Mouse (Mus musculus): ENCODE results near the gene Nckipsd.
A peak's percentile ranks its signal among the peaks of the same experiment; 100 is the strongest.

Gene Nckipsd

DNA sequence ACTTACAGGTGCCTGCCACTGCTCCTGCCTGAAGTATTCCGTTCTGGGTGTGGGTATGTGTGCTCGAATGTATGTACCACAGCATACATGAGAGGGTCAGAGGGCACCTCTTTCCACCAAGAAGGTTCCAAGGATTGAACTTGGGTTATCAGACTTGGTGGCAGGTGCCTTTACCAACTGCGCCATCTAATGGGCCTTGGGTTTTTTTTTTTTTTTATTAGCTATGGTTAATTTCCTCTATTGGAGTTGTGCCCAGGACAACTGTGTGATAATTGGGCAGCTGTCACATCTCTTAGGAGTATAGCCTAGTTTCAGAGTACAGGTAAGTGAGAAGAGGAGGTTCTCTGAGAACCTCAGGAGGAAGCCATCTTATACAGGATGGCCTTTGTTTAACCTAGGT, 8.6 kb upstream of the Nckipsd start:
- no peak for DNase-seq (ENCODE audit: low read depth)

DNA sequence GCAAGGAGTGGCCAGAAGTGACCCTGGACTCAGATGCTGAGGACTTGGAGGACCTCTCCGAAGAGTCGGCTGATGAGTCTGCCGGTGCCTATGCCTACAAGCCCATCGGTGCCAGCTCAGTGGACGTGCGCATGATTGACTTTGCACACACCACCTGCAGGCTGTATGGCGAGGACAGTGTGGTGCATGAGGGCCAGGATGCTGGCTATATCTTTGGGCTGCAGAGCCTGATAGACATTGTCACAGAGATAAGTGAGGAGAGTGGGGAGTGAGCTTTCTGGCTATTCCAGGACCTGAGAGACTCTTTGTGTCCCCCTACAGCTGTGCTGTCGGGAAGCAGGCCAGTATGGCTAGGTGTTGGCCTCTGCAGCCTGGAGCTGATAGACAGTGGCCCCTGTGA, 2.4 kb upstream of the Nckipsd start:
- DNase-seq (ENCODE audit: low read depth): no peak

DNA sequence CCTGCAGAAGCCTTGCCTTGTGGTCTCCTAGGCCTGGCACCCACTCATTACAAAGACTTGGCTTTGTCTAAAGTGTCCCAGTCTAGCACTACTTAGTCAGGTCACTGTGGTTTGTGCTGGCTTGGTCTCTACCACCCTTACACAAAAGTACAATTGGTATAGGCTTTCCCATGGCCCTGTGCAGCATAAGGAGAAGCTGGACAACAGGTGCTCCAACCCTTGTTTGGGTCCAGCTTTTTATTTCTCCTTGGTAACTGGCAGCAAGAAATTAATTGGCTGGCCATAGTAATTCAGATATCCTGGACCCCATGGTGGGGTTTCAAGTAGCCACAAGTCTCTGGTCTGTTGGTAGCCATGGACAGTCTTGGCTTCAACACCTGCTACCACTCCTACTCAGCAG, 1.8 kb upstream of the Nckipsd start:
- no peak for DNase-seq (ENCODE audit: low read depth)

DNA sequence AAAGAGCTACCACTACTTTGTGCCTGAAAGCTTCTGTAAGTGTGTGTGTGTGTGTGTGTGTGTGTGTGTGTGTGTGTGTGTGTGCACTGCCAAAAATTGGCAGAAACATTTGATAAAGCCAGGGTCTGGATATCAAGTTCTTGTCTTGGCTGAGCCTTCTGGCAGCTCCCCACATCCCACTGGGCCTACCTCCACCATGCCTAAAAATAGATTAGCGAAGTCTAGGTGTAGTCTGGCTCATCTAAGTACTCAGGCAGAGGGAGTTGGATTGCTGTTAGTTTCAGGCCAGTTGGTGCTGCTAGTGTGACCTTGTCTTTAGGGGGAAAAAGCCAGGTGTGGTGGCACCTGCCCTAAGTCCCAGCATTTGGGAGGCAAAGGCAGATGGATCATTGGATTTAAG, 1.3 kb upstream of the Nckipsd start:
- DNase-seq (ENCODE audit: low read depth): no peak

DNA sequence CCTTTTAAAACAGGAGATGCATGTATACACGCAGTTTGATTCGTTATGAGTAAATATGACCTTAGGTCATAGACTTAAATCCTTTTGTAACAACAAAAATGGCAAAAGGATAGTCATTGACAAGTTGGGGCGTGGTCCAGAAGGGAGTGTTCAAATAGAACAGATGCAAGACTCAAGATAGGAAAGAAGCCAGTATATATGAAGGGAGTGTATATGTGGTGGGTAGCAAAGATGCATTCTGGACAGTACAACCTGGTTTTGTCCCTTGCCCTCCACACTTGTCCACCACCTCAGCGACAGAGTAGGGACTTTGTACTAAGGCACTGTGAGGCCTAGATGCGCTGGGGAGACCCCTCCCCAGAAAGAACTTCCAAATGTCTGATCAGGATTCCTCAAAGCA, 494 bp upstream of the Nckipsd start:
- no peak for DNase-seq (ENCODE audit: low read depth)

DNA sequence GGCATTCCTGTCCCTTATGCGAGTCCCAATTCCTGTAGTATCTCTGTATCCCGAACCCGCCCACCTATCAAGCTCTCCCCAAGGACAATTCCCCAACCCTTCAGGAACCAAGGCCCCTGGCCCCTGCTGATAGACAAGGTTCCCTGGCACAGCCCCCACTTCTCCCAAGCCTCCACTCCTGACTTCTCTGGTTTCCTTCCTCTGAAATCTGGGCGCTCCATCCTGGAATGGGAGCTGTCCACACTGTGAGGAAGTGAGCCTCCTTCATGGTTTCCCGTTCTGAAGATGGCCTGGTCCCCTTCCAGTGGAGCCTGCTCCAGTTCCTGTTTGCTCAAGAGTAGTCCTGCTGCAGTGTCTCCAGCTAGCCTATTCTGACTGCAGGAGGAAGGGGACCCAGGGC, 1.0 kb downstream of the Nckipsd start:
- no peak for DNase-seq (ENCODE audit: low read depth)

DNA sequence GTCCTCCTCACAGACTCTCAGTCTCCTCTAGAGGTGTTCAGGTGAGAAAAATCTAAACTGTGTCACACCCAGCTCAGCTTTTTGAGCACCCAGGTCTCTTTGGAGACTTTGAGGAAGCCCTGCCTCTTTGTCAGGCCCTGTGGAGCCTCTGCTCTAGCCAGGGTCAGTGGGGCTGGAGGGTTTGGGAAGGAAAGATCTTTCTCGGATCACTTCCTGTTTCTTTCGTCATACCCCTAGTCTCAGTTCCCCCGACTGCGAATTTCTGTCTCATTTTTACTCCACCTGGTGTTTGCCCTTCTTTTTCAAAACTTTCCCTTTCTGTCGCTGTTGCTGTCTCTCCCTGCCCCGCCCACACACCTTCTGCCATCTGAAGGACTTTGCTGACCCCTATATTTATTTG, 1.6 kb downstream of the Nckipsd start:
- no peak for DNase-seq (ENCODE audit: low read depth)

DNA sequence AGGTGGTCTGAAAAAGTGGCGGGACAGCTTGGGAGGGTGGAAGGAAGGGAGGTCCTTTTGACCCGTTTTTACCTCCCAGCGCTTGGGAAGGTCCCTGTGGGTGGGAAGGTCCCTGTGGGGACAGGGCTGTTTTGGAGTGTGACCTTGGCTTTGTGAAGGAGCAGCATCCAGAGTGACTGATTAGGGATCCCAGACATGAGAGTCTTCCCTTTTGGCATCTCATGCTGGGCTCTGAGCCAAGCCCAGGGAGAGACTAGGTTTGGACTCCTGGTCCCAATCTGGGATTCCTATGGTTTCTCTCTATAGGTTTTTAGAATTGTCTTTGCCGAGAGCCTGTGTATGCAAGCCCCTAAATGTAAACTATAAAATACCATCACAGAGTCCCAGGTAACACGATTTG, 2.3 kb downstream of the Nckipsd start:
- no peak for DNase-seq (ENCODE audit: low read depth)

DNA sequence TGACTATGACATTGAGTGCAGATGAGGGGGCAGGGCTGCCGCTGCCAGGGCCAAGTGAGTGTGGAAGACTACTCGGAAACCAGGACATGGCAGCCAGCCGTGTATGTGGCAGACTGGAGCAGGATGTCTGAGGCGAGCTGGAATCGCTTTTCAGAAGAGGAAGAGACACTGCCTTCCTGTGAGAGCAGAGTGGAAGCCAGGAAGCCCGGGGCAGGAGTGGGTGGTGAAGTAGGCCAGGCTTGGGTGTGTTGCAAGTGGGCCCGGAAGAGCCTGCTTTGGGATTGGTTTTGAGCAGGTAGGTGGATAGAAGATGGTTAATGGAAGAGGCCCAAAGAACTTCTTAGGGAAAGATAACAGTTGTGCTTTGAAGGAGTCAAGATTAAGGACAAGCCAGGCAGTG, 7.4 kb downstream of the Nckipsd start:
- DNase-seq (ENCODE audit: low read depth): no peak

DNA sequence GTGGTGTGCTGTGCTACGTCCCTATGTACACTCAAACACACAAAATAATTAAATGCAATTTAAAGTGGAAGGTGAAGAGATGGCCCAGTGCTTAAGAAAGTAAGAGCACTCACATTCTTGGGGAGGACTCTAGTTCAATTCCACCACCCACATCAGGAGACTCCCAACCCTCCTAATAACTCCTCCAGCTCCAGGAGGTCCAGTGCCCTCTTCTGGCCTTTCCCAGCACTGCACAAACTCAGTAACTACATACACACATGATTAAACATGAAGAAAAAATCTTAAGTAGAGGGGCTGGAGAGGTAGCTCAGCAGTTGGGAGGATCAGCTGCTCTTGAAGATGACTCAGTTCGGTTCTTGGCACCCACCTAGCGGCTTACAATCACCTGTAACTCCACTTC, 11.3 kb downstream of the Nckipsd start:
- peak; percentile 61 for DNase-seq (ENCODE audit: low read depth)

DNA sequence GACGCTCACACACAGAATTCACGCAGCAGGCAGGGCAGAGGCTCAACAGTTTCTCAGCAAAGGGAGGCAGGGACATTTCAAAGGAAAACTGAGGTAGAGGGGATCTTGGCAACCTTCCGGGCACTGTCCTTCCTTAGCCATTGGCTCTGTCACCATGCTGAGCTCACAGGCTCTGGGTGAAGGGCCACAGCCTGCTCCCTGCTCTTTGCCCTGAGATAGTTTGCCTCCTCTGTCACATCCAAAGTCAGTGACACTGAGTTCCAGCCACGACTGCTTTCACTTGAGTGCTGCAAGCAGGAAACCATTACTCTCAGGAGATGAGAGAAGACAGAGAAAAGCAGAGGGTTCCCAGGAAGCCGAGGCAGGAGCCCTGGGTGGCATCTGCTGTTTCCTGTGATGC, 11.9 kb downstream of the Nckipsd start:
- DNase-seq (ENCODE audit: low read depth): no peak

DNA sequence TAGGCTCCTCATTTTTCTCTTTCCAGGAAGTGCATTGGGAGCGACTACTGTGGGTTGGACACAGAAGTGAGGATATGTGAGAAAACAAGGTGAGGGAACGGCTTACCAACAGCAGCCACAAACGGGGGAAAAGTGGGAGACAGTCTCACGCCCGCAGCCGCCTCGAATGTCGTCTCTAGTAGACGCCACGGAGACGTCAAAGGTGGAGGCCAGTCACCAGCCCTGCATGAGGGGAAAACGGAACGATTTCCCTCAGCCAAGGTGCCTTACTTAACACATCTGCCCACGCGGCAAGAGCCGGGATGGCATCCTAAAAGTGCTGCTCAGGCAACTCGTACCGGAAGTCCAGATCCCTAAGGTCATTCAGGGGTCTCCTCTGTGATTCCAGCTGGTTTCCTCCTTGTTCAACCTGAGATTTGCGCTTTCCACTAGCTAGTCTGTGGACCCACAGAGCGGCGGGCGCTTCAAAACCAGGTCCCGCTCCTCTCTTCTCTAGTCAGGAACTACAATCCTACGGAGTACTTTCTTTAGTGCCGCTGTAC, 16.0 kb downstream of the Nckipsd start:
- no peak for DNase-seq (ENCODE audit: low read depth)

DNA sequence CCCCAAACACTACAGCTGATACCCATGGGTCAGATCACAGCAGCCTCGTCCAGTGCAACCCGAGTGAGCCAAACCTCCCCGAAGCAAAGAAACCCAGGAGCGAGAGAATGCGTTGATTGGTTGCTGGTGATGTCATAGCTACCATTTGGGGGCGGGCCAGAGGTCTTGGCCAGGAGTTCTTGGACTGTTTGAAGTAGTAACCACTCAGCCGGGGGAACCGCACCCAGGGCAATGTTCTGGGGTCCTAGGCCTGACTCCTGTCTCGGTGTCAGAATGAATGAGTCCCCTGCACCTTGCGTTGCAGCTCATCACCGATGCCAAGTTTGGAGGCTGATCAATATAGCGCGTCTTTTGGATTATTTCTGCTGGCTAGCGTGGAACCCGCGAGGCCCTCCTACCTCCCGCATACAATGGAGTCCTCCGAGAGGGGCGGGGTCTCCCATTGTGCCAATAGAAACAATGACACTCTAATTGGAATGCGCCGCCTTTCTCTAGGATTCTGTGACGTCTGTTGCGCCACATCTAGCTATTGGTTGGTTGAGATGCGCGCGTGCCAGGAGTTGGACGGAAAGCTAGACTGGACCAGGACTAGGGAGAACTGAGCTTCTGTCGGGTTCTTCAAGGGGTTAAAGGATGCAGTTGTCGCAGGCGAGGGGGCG, 16.7 kb downstream of the Nckipsd start:
- no peak for DNase-seq (ENCODE audit: low read depth)

DNA sequence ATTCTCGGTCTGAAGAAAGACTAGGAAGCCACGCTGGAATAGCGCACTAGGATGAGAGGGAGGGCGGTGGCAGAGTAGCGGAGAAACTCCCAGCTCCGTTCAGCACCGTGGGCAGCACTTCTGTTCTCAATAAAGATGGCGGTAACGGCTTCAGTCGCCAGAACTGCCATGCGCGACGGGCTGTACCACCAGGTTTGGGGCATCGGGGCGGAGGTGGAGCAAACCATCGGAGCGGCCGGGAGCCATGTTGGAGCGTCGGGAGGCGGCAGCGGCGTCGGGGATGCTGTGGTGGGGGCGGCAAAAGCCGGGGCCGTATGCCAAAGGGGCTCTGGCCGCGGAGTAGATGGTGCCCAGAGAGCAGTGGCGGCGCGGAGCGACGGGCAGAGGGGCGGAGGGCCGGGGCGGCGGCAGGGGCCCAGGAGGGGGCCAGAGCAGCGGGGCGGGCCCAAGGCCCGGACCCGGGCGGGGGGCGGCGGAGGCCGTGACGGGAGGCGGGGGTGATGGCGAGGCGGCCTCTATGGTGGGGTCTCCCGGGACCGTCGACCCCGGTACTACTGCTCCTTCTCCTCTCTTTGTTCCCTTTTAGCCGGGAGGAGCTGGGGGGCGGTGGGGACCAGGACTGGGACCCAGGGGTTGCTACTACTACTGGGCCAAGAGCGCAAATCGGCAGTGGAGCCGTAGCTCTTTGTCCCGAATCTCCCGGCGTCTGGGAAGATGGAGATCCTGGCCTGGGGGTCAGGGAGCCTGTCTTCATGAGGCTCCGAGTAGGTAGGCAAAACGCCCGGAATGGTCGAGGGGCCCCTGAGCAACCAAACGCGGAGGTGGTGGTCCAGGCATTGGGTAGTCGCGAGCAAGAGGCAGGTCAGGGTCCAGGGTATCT, 17.9 kb downstream of the Nckipsd start, which contains the start of gene Celsr3:
TSS of gene Celsr3 (plus strand) at position 501 of the 880 bp plus-strand sequence.
- peak; percentile 48 for DNase-seq (ENCODE audit: low read depth)

DNA sequence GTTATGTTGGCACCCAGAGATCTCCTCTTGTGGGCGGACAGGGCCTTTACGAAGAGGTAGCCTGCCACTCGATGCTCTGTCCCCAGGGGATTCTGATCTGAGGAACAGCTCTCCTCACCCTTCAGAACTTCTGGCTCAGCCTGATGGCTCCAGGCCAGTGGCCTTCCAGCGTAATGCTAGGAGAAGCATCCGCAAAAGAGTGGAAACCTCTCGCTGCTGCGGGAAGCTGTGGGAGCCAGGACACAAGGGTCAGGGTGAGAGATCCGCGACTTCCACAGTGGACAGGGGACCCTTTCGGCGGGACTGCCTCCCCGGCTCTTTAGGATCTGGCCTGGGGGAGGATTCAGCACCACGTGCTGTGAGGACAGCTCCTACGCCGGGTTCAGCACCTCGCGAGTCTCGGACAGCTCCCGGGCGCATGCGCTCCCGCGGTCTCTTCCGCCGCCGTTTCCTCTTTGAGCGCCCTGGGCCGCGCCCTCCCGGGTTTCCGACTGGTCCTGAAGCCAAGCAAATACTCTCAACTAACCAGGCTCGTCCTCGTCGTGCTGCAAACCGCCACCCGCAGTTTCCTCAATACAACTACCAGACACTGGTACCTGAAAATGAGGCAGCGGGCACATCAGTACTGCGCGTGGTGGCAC, 18.7 kb downstream of the Nckipsd start:
- peak; percentile 86 for DNase-seq (ENCODE audit: low read depth)

DNA sequence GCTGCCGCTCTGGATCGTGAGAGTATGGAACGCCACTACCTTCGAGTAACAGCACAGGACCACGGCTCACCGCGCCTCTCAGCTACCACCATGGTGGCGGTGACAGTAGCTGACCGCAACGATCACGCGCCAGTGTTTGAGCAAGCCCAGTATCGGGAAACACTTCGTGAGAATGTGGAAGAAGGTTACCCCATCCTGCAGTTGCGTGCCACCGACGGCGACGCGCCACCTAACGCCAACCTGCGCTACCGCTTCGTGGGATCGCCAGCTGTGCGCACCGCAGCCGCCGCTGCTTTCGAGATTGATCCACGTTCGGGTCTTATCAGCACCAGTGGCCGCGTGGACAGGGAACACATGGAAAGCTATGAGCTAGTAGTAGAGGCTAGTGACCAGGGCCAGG, 19.3 kb downstream of the Nckipsd start:
- DNase-seq (ENCODE audit: low read depth): no peak

DNA sequence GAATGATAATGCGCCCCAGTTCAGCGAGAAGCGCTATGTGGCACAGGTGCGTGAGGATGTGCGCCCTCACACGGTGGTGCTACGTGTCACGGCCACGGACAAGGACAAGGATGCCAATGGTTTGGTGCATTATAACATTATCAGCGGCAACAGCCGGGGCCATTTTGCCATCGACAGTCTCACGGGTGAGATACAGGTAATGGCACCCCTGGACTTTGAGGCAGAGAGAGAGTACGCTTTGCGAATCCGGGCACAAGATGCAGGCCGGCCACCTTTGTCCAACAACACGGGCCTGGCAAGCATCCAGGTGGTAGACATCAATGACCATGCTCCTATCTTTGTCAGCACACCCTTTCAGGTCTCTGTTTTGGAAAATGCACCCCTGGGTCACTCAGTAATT, 19.7 kb downstream of the Nckipsd start:
- no peak for DNase-seq (ENCODE audit: low read depth)

DNA sequence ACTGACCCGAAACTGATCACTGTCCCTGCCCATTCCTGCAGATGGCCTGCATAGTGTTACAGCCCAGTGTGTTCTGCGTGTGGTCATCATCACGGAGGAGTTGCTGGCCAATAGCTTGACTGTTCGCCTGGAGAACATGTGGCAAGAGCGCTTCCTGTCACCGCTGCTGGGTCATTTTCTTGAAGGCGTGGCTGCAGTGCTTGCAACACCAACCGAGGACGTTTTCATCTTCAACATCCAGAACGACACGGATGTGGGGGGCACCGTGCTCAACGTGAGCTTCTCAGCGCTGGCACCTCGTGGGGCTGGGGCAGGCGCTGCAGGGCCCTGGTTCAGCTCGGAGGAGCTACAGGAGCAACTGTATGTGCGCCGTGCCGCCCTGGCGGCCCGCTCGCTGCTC, 23.5 kb downstream of the Nckipsd start:
- DNase-seq (ENCODE audit: low read depth): peak; percentile 44

DNA sequence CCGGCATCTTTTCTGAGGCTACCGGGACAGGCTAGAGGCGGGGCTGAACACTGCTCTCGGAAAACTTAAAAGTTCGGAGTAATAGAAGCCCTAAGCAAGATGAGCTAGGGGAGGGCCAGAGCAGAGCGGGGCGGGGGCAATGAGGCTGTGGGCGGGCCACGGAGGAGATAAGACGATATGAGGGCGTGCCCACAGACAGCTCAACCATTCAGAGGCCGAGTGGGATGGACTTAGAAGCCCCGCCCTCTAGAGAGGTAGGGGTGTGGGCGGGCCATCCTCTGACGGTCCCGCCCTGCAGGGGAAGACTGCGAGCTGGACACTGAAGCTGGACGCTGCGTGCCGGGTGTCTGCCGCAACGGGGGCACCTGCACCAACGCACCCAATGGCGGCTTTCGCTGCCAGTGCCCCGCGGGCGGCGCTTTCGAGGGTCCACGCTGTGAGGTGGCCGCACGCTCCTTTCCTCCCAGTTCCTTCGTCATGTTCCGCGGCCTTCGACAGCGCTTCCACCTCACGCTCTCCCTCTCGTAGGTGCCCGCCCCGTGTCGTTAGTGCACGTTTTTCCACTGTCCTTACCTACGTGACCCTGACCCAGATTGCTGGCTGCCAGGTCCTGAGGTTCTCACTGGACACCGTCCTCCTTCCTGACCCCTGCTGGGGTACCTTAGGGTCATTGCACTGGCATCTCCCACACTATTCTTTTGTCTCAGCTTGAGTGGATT, 24.4 kb downstream of the Nckipsd start:
- DNase-seq (ENCODE audit: low read depth): peak; percentile 93

DNA sequence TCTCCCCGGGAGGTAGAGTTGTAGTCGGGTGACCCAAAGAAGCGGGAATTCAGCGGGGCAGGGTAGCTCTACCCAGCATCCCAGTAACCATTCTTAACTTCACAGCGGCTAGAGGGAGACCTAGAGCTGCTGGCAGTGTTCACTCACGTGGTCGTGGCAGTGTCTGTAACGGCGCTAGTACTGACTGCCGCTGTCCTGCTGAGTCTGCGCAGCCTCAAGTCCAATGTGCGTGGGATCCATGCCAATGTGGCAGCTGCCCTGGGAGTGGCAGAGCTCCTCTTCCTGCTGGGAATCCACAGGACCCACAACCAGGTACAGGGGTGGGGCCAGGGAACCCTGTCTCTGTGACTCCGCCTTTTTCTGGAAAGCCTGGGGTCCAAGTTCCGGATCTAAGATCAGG, 34.8 kb downstream of the Nckipsd start:
- no peak for DNase-seq (ENCODE audit: low read depth)

DNA sequence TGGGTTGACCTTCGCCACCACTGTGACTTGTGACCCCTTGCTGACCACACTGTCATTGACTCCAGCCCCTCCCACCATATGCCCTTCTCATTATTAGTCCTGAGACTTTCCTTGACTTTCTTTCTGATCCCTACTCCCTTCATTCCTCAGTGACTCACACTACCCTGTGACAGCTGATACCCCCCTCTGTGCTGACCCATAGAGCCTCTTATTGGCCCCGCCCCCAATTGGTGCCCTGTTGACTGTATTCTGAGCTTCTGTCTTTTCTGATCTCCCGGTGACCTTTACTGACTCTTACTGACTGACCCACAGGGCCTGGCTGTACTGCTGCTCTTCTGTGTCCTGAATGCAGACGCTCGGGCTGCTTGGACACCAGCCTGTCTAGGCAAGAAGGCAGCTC, 37.2 kb downstream of the Nckipsd start:
- DNase-seq (ENCODE audit: low read depth): no peak

DNA sequence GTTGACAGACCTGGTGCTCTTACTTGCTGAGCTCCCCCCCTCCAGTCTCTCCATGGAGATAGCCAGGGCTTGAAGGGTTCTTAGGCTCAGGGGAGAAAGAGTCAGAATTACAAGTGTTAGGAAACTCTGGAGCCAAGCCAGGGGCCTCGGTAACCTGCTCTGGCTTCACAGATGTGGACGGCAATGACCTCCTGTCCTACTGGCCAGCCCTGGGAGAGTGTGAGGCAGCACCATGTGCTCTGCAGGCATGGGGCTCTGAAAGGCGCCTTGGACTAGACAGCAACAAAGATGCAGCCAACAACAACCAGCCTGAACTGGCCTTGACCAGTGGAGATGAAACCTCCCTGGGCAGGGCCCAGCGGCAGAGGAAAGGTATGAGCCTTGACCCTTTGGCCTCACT, 39.2 kb downstream of the Nckipsd start:
- no peak for DNase-seq (ENCODE audit: low read depth)
